In genomic region chr2:35610168-35610951, GRCm38 (mm10) we compare ENCODE assay signal across 9 mouse cellular contexts. TPM values are rescaled to one million over a fixed set of nuclear protein-coding genes. Genes with fewer than 3 reads are reported as not detected.
DNase-seq lines count a peak whose midpoint lies in the region; ATAC-seq lines count a peak whose summit lies in the region.
"Had no signal": no experiment of that assay in that cellular context is flagged by ENCODE, and none has a peak within 500 bp of the region (broad histone marks: within the 10 kb centered on the region; RNA-seq: fewer than 3 reads in every experiment).

No protein-coding gene starts in this region.

- peaks cover 4% of the 10 kb centered on the region; the same call in 1 of the 2 replicates for H3K27me3 ChIP-seq in hindbrain, embryonic 12.5 days
- H3K27me3 ChIP-seq in liver, embryonic 11.5 days (replicated peaks; ENCODE audit: control insufficient read depth, insufficient read depth, low read length) = no peaks in the 10 kb centered on the region
- H3K27me3 ChIP-seq in stomach, embryonic 15.5 days (replicated peaks) = no peaks in the 10 kb centered on the region

- WGBS in hindbrain, embryonic 12.5 days = 2% methylated on average over 11 of the region's 11 CpGs
- 16% methylated on average over 11 of the region's 11 CpGs for WGBS in liver, embryonic 11.5 days
- WGBS in stomach, embryonic 15.5 days = 13% methylated on average over 11 of the region's 11 CpGs

- intact Hi-C loops in left cerebral cortex, postnatal 4 days (cut with DNase I) = no loop called here

- H3K36me3 ChIP-seq in hindbrain, embryonic 12.5 days = no peaks in the 10 kb centered on the region
- no peaks in the 10 kb centered on the region for H3K36me3 ChIP-seq in liver, embryonic 11.5 days (ENCODE audit: control insufficient read depth, insufficient read depth, low read length)
- H3K36me3 ChIP-seq in stomach, embryonic 15.5 days = no peaks in the 10 kb centered on the region

- H3K4me1 ChIP-seq in hindbrain, embryonic 12.5 days = peaks cover 65% of the 10 kb centered on the region
- peaks cover 21% of the 10 kb centered on the region for H3K4me1 ChIP-seq in liver, embryonic 11.5 days (replicated peaks; ENCODE audit: control insufficient read depth, insufficient read depth, low read length)
- H3K4me1 ChIP-seq in stomach, embryonic 15.5 days = peaks cover 46% of the 10 kb centered on the region

- peak; percentile 40 for DNase-seq in left cerebral cortex, adult 11 months (ENCODE audit: low spot score)
- DNase-seq in left cerebral cortex, postnatal 4 days = no peak
- peak; percentile 57 for DNase-seq in embryo, embryonic 9.5 days (ENCODE audit: extremely low spot score)
- DNase-seq in liver, embryonic 11.5 days (ENCODE audit: low spot score) = no peak
- no peak for DNase-seq in ovary, postnatal 14 days (ENCODE audit: low spot score)
- DNase-seq: lung, embryonic 14.5 days had no signal

- no peak; the same call in 1 of the 2 replicates for ATAC-seq in hindbrain, embryonic 12.5 days (ENCODE audit: low FRiP score)
- ATAC-seq in liver, embryonic 11.5 days (replicated peaks; ENCODE audit: low FRiP score) = 0 out of 2 replicates have a peak, but pooled peaks have one; percentile 46
- no peak for ATAC-seq in stomach, embryonic 15.5 days (ENCODE audit: insufficient read depth, low FRiP score, low read depth)
- no peak for ATAC-seq in activated CD4-positive, CD25-positive, alpha-beta regulatory T cell, adult 4 months

- H3K4me2 ChIP-seq in hindbrain, embryonic 12.5 days (replicated peaks) = peak overlapping the region; percentile 30
- H3K4me2 ChIP-seq in liver, embryonic 11.5 days = peak overlapping the region; percentile 46
- H3K4me2 ChIP-seq in stomach, embryonic 15.5 days = peak overlapping the region; percentile 33
- H3K4me2 ChIP-seq: lung, embryonic 14.5 days had no signal

- H3K4me3 ChIP-seq in hindbrain, embryonic 12.5 days = no peak overlapping the region
- no peak overlapping the region for H3K4me3 ChIP-seq in liver, embryonic 11.5 days (ENCODE audit: low read depth, low read length)
- H3K4me3 ChIP-seq in stomach, embryonic 15.5 days (replicated peaks) = no peak overlapping the region

- H3K9ac ChIP-seq in hindbrain, embryonic 12.5 days = no peak overlapping the region
- no peak overlapping the region for H3K9ac ChIP-seq in liver, embryonic 11.5 days (ENCODE audit: low read depth, low read length)
- no peak overlapping the region for H3K9ac ChIP-seq in stomach, embryonic 15.5 days
- H3K9ac ChIP-seq: lung, embryonic 14.5 days had no signal

- no peaks in the 10 kb centered on the region for H3K9me3 ChIP-seq in hindbrain, embryonic 12.5 days (replicated peaks)
- H3K9me3 ChIP-seq in liver, embryonic 11.5 days (ENCODE audit: control insufficient read depth, low read length) = no peaks in the 10 kb centered on the region
- H3K9me3 ChIP-seq in stomach, embryonic 15.5 days = no peaks in the 10 kb centered on the region

- peak overlapping the region; percentile 45; the same call in 1 of the 2 replicates for H3K27ac ChIP-seq in hindbrain, embryonic 12.5 days
- no peak overlapping the region for H3K27ac ChIP-seq in liver, embryonic 11.5 days (ENCODE audit: low read depth, low read length)
- H3K27ac ChIP-seq in stomach, embryonic 15.5 days = no peak overlapping the region

RNA-seq across cellular contexts. Expression of gene Dab2ip, which starts 52.3 kb away (rescaled TPM):
- 100 to 1,000 TPM; 125 to 135 TPM for total RNA-seq in left cerebral cortex, postnatal 4 days (2021)
- 64.8 and 68.1 TPM in 2 replicates for polyA plus RNA-seq in hindbrain, embryonic 12.5 days (2016; fragmentation: Nextera tagmentation; extraction: Ambion mirVana)
- 16.2 and 20.0 TPM in 2 replicates for polyA plus RNA-seq in liver, embryonic 11.5 days (2014; fragmentation: Nextera tagmentation; extraction: Ambion mirVana)
- 60.0 and 62.5 TPM in 2 replicates for polyA plus RNA-seq in stomach, embryonic 15.5 days (2015; fragmentation: Nextera tagmentation; extraction: Ambion mirVana)
- polyA plus RNA-seq in activated CD4-positive, CD25-positive, alpha-beta regulatory T cell, adult 4 months (2017; shearing (Covaris generic)) = under 1 TPM; 0.26 to 0.68 TPM

Comparison
In these comparisons a context has a peak if more than half of its experiments do, and no peak if none do; other contexts are left out.
1. DNase-seq: peak in left cerebral cortex, adult 11 months (single experiment) and embryo, embryonic 9.5 days (single experiment); none in left cerebral cortex, postnatal 4 days (single experiment), liver, embryonic 11.5 days (single experiment) and ovary, postnatal 14 days (single experiment).
2. RNA of gene Dab2ip, which starts 52.3 kb away (polyA plus RNA-seq): 64.8 to 68.1 TPM in hindbrain, embryonic 12.5 days, 60.0 to 62.5 TPM in stomach, embryonic 15.5 days and 16.2 to 20.0 TPM in liver, embryonic 11.5 days; 0.26 to 0.68 TPM in activated CD4-positive, CD25-positive, alpha-beta regulatory T cell, adult 4 months; every median in the first group is over 10 times any median in the second.
3. Peak in every context shown above with its lines, with median percentiles within 50 percentile points of each other: H3K4me2 ChIP-seq.